Mouse (Mus musculus): Measurements from ENCODE around the gene Gm49027.
"Not testable (repeated sequence)": the region's sequence is repeated elsewhere in the genome, so short reads cannot be mapped to it uniquely, and the experiment has no call there.

Gm49027 gene

GRCm38 (mm10) chr5:123525281-123525680 is at the start of gene Gm49027:
Gene Gm49027 (minus strand): TSS chr5:123525488.
- peak in 1 of 2 experiments; percentile 5 for DNase-seq

- no peak for DNase-seq
Observed at GRCm38 (mm10) chr5:123573362-123573761, 48.1 kb upstream of the Gm49027 start.

- peak; percentile 96 to 99 for DNase-seq
Observed at GRCm38 (mm10) chr5:123572357-123573186, 47.3 kb upstream of the Gm49027 start, which contains the start of gene Vps33a. Gene Vps33a (minus strand): TSS chr5:123573038.

- no peak for DNase-seq
Observed at GRCm38 (mm10) chr5:123561128-123561527, 35.8 kb upstream of the Gm49027 start.

GRCm38 (mm10) chr5:123559588-123559987 is 34.3 kb upstream of the Gm49027 start:
- no peak for DNase-seq

GRCm38 (mm10) chr5:123556451-123556850 is 31.2 kb upstream of the Gm49027 start:
- DNase-seq: peak; percentile 86 to 92

- DNase-seq: no peak
Observed at GRCm38 (mm10) chr5:123555693-123556092, 30.4 kb upstream of the Gm49027 start.

GRCm38 (mm10) chr5:123533801-123534200 is 8.5 kb upstream of the Gm49027 start:
- peak in 1 of 2 experiments; percentile 3 for DNase-seq

GRCm38 (mm10) chr5:123530056-123530455 is 4.8 kb upstream of the Gm49027 start:
- peak in 1 of 2 experiments; percentile 2 for DNase-seq

- peak in 1 of 2 experiments; percentile 2 for DNase-seq
Observed at GRCm38 (mm10) chr5:123528641-123529040, 3.4 kb upstream of the Gm49027 start.

GRCm38 (mm10) chr5:123525916-123526495 is 718 bp upstream of the Gm49027 start:
- DNase-seq: peak in 1 of 2 experiments; percentile 1

- no peak for DNase-seq
Observed at GRCm38 (mm10) chr5:123524393-123524750, 916 bp downstream of the Gm49027 start.

- DNase-seq: peak; percentile 97 to 99
Observed at GRCm38 (mm10) chr5:123523692-123524392, 1.4 kb downstream of the Gm49027 start, which contains the start of gene Diablo. Gene Diablo (minus strand): TSS chr5:123524176.

- peak in 1 of 2 experiments; percentile 1 for DNase-seq
Observed at GRCm38 (mm10) chr5:123522166-123522565, 3.1 kb downstream of the Gm49027 start.

- DNase-seq: no peak
Observed at GRCm38 (mm10) chr5:123521621-123522020, 3.7 kb downstream of the Gm49027 start.

- DNase-seq: no peak
Observed at GRCm38 (mm10) chr5:123520666-123521065, 4.6 kb downstream of the Gm49027 start.

- DNase-seq: no peak
Observed at GRCm38 (mm10) chr5:123514871-123515270, 10.4 kb downstream of the Gm49027 start.

GRCm38 (mm10) chr5:123512102-123512501 is 13.2 kb downstream of the Gm49027 start:
- no peak for DNase-seq

GRCm38 (mm10) chr5:123511426-123511825 is 13.9 kb downstream of the Gm49027 start:
- not testable (repeated sequence) for DNase-seq

GRCm38 (mm10) chr5:123510160-123510559 is 15.1 kb downstream of the Gm49027 start, which contains the start of gene B3gnt4:
Gene B3gnt4 (plus strand): TSS chr5:123510460.
- DNase-seq: no peak

- no peak for DNase-seq
Observed at GRCm38 (mm10) chr5:123508921-123509320, 16.4 kb downstream of the Gm49027 start.

GRCm38 (mm10) chr5:123507936-123508723 is 17.2 kb downstream of the Gm49027 start:
- DNase-seq: peak; percentile 69 to 84

Measured in cerebellum, postnatal 25 days (tissue).